Mouse (Mus musculus) E14TG2a.4 (cell line): ENCODE results near the gene Tmem40.

Source experiments
- H3K27me3 ChIP-seq: 2 replicates; pipeline ENCODE4 v1.6.1; 2014; ENCODE audit warnings: low read length, control low read depth; ENCODE audit not compliant: insufficient read depth
- H3K36me3 ChIP-seq: 2 replicates; pipeline ENCODE4 v1.6.1; 2014; ENCODE audit warnings: low read length, control low read depth; ENCODE audit not compliant: insufficient read depth
- H3K4me1 ChIP-seq: replicated peaks from 2 replicates; pipeline ENCODE4 v1.6.1; 2014; ENCODE audit warnings: low read depth, low read length, control low read depth
- H3K4me3 ChIP-seq: replicated peaks from 2 replicates; pipeline ENCODE4 v1.5.1; 2014; ENCODE audit warnings: mild to moderate bottlenecking, low read length
- H3K9me3 ChIP-seq: 2 replicates; pipeline ENCODE4 v1.6.1; 2014; ENCODE audit warnings: low read length, control low read depth
- CTCF ChIP-seq: conservative IDR thresholded peaks from 2 replicates; pipeline ENCODE4 v1.5.1; 2014; ENCODE audit warnings: low read length
- NANOG ChIP-seq: IDR thresholded peaks from 2 replicates; pipeline ENCODE4 v1.6.1; 2014; ENCODE audit warnings: borderline replicate concordance, low read length, mixed read lengths
- POU5F1 ChIP-seq: IDR thresholded peaks from 2 replicates; pipeline ENCODE4 v1.6.1; 2014; ENCODE audit warnings: low read length, borderline replicate concordance

Gene Tmem40

GRCm38 (mm10) chr6:115700778-115701177 is 61.4 kb downstream of the Tmem40 start:
- Histone ChIP-seq H3K27me3 (no peaks in the 10 kb centered on the region), H3K36me3 (no peaks in the 10 kb centered on the region), H3K4me3 (no peak overlapping the region), H3K9me3 (no peaks in the 10 kb centered on the region), H3K4me1 (peaks cover 40% of the 10 kb centered on the region)
- TF ChIP-seq NANOG (no peak), POU5F1 (no peak), CTCF (no peak)

GRCm38 (mm10) chr6:115698699-115699098 is 63.5 kb downstream of the Tmem40 start:
- Histone ChIP-seq H3K4me3 (no peak overlapping the region), H3K4me1 (peaks cover 60% of the 10 kb centered on the region), H3K27me3 (0 out of 2 replicates have a peak, but pooled peaks cover 5% of the 10 kb centered on the region), H3K9me3 (no peaks in the 10 kb centered on the region), H3K36me3 (no peaks in the 10 kb centered on the region)
- TF ChIP-seq NANOG (no peak), POU5F1 (no peak), CTCF (peak; percentile 64)

GRCm38 (mm10) chr6:115697739-115698558 is 64.3 kb downstream of the Tmem40 start:
- Histone ChIP-seq H3K36me3 (no peaks in the 10 kb centered on the region), H3K27me3 (0 out of 2 replicates have a peak, but pooled peaks cover 5% of the 10 kb centered on the region), H3K4me1 (peaks cover 62% of the 10 kb centered on the region), H3K4me3 (0 out of 2 replicates have a peak overlapping the region, but pooled peaks have one; percentile 20), H3K9me3 (no peaks in the 10 kb centered on the region)
- TF ChIP-seq CTCF (no peak), NANOG (no peak), POU5F1 (no peak)

GRCm38 (mm10) chr6:115696707-115697215 is 65.4 kb downstream of the Tmem40 start:
- Histone ChIP-seq H3K9me3 (no peaks in the 10 kb centered on the region), H3K4me1 (peaks cover 64% of the 10 kb centered on the region), H3K36me3 (no peaks in the 10 kb centered on the region), H3K27me3 (0 out of 2 replicates have a peak, but pooled peaks cover 5% of the 10 kb centered on the region), H3K4me3 (no peak overlapping the region)
- TF ChIP-seq POU5F1 (no peak), CTCF (peak; percentile 55)

- H3K27me3 ChIP-seq: 0 out of 2 replicates have a peak, but pooled peaks cover 5% of the 10 kb centered on the region
- H3K9me3 ChIP-seq: no peaks in the 10 kb centered on the region
- H3K4me3 ChIP-seq: peak overlapping the region; percentile 49
- H3K4me1 ChIP-seq: peaks cover 57% of the 10 kb centered on the region
- no peaks in the 10 kb centered on the region for H3K36me3 ChIP-seq
- TF ChIP-seq CTCF (no peak), NANOG (no peak), POU5F1 (no peak)
Measured at GRCm38 (mm10) chr6:115695124-115695523, 67.1 kb downstream of the Tmem40 start.

GRCm38 (mm10) chr6:115694441-115694842 is 67.8 kb downstream of the Tmem40 start:
- H3K36me3 ChIP-seq: no peaks in the 10 kb centered on the region
- peak overlapping the region; percentile 49 for H3K4me3 ChIP-seq
- H3K27me3 ChIP-seq: 0 out of 2 replicates have a peak, but pooled peaks cover 5% of the 10 kb centered on the region
- H3K4me1 ChIP-seq: peaks cover 57% of the 10 kb centered on the region
- TF ChIP-seq POU5F1 (no peak), CTCF (no peak), NANOG (no peak)
- no peaks in the 10 kb centered on the region for H3K9me3 ChIP-seq

GRCm38 (mm10) chr6:115692963-115693730 is 69.1 kb downstream of the Tmem40 start:
- TF ChIP-seq CTCF (peak; percentile 88), POU5F1 (no peak), NANOG (no peak; the same call in 1 of the 2 replicates)
- 0 out of 2 replicates have a peak, but pooled peaks cover 5% of the 10 kb centered on the region for H3K27me3 ChIP-seq

More at GRCm38 (mm10) chr6:115692963-115693730, 69.1 kb downstream of the Tmem40 start:
- H3K4me3 ChIP-seq: no peak overlapping the region
- peaks cover 55% of the 10 kb centered on the region for H3K4me1 ChIP-seq
- no peaks in the 10 kb centered on the region for H3K9me3 ChIP-seq
- no peaks in the 10 kb centered on the region for H3K36me3 ChIP-seq
